Mouse (Mus musculus) left cerebral cortex, adult 2 months (tissue): ENCODE measurements at regions not wholly inside any gene's neighbourhood (a gene's known extent, or its start where the extent isn't known, plus 50 kb on each side); places are given as distances from the start of the nearest gene placed in this dataset.

ENCODE experiments used
- DNase-seq, 2 experiments: peaks; one replicate each; pipeline ENCODE4 v3.0.0; 2021 to 2022; ENCODE audit warnings: low spot score in 2 of 2, mixed read lengths in 1 of 2; ENCODE audit errors: extremely low spot score in 1 of 2
- H3K27ac ChIP-seq: fragments of 200-600 bp; 2 replicates; pipeline ENCODE4 v1.8.1; 2022
- H3K4me3 ChIP-seq: fragments of 200-600 bp; 2 replicates; pipeline ENCODE4 v1.8.1; 2022
- CTCF ChIP-seq: fragments of 200-600 bp; IDR thresholded peaks from 2 replicates; pipeline ENCODE4 v1.8.1; 2022; ENCODE audit warnings: antibody characterized with exemption, mild to moderate bottlenecking, moderate library complexity
- intact Hi-C: fragments of 180-260 bp; cut with DNase I; formaldehyde crosslinking; loops from one replicate; pipeline ENCODE4 v1.15.1; 2025

DNA sequence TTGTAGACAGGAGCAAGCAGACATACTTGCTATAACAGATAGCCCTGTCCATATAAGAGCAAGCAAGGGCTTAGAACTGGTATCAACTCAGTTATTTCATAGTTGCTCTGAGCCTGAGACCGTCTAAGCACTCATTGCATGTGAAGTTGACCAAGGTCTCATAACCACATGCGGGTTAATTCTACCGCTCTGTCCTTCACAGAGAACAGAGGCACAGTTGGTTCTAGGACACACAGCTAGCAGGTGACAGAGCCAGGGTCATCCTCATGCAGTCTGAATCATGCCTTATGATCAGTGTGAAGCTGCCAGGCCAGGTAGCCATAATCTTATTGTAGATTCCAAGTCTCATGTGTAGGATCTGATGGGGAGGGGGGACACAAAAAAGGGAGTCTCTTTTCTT is 283.1 kb upstream of the Id2 start:
- DNase-seq = no peak
- intact Hi-C loops = no loop called here
- no peak for TF ChIP-seq CTCF
- Histone ChIP-seq H3K4me3 (no peak overlapping the region), H3K27ac (no peak overlapping the region)

- intact Hi-C loops = no loop called here
- DNase-seq = no peak
- H3K4me3 ChIP-seq = no peak overlapping the region
- TF ChIP-seq CTCF = no peak
- no peak overlapping the region for H3K27ac ChIP-seq
These were observed 282.1 kb upstream of the Id2 start for GRCm38 (mm10) chr12:25379016-25379415.

- no peak overlapping the region for H3K4me3 ChIP-seq
- intact Hi-C loops = no loop called here
- no peak for DNase-seq
- no peak for TF ChIP-seq CTCF
- H3K27ac ChIP-seq = no peak overlapping the region
These were observed 281.2 kb upstream of the Id2 start for GRCm38 (mm10) chr12:25378036-25378645.

- Histone ChIP-seq H3K4me3 (no peak overlapping the region), H3K27ac (no peak overlapping the region)
- intact Hi-C loops = no loop called here
- no peak for TF ChIP-seq CTCF
- DNase-seq = no peak
These were observed 279.5 kb upstream of the Id2 start for GRCm38 (mm10) chr12:25376451-25376850.

DNA sequence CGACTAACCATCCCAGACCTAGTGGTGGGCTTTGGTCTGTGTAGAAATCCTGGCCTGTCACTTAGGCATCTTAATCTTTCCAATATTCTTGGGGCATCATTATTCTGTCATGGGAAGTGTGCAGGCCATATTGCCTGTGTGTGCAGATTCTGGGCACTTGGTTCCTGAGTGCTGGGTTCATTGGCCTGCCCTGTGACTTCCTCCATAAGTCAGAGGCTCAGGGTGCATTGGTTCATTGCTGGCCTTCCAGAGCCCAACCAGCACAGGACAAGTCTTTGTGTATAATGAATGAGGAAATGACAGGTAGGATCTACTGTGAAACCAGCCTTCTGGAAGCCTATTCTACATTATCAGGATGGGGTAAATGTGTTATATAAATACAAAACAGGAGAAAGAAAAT is 270.6 kb upstream of the Id2 start:
- no peak for TF ChIP-seq CTCF
- no peak for DNase-seq
- intact Hi-C loops = no loop called here
- H3K4me3 ChIP-seq = no peak overlapping the region
- no peak overlapping the region for H3K27ac ChIP-seq

DNA sequence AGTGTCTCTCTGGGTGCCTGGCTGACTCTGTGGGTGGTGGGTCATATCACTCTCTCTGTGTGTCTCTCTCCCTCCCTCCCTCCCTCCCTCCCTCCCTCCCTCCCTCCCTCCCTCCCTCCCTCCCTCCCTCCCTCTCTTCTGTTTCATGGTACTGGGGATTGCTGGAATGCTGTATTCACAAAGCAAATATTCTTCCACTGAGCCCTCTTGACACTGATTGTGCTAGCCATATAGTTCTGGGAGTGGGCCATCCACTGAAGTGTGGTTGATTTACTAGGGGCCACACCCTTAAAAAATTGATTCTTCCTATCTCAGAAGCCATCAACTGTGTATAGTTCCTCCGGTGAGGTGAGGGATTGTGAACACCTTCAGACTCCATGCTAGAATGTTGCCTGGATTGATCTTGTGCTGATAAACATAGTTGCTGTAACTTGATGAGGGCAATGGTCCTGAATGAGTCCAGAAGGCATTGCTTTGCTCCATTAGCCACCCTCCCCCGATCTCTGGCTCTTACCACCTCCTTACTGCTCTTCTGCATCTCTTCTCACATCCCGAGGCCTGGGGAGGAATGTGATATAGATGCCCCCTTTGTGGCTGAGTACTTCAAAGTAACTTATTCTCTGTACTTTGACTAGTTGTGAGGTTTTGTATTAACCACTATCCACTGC is 268.8 kb upstream of the Id2 start:
- no peak overlapping the region for H3K4me3 ChIP-seq
- no peak overlapping the region for H3K27ac ChIP-seq
- DNase-seq = no peak
- TF ChIP-seq CTCF = no peak
- intact Hi-C loops = no loop called here

- DNase-seq = peak in 1 of 2 experiments; percentile 18
These were observed 268.1 kb upstream of the Id2 start for GRCm38 (mm10) chr12:25364966-25365568.

DNA sequence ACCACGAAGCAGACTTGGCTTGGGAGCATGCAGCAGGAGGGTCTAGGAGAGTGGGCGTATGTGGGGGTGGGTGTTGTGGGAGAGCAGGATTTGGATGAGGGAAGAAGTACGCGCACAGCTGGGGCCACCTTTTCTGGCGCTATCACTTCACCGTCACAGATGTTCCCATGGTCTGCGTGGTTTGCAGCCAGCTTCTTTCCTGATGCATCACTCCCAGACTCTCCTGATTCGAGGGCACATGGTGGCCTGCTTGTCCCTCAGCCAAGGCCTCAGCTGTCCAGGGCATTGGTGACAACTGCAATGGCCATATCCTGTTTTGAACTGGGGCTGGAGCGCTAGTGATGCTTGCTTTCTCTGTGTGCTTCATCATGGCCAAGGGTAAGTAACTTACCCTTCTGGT is 266.9 kb upstream of the Id2 start:
- TF ChIP-seq CTCF = no peak
- no peak overlapping the region for H3K4me3 ChIP-seq
- no peak overlapping the region for H3K27ac ChIP-seq
- intact Hi-C loops = no loop called here
- no peak for DNase-seq

More at GRCm38 (mm10) chr12:25364966-25365568, 268.1 kb upstream of the Id2 start:
- intact Hi-C loops = no loop called here
- no peak overlapping the region for H3K4me3 ChIP-seq
- TF ChIP-seq CTCF = no peak
- no peak overlapping the region for H3K27ac ChIP-seq

GRCm38 (mm10) chr12:25363341-25363740 is 266.4 kb upstream of the Id2 start:
- intact Hi-C loops = no loop called here
- no peak for DNase-seq
- no peak for TF ChIP-seq CTCF

GRCm38 (mm10) chr12:25362771-25363170 is 265.8 kb upstream of the Id2 start:
- no peak overlapping the region for H3K4me3 ChIP-seq
- H3K27ac ChIP-seq = no peak overlapping the region
- DNase-seq = no peak
- intact Hi-C loops = no loop called here
- TF ChIP-seq CTCF = no peak

More at GRCm38 (mm10) chr12:25363341-25363740, 266.4 kb upstream of the Id2 start:
- H3K27ac ChIP-seq = no peak overlapping the region
- no peak overlapping the region for H3K4me3 ChIP-seq

DNA sequence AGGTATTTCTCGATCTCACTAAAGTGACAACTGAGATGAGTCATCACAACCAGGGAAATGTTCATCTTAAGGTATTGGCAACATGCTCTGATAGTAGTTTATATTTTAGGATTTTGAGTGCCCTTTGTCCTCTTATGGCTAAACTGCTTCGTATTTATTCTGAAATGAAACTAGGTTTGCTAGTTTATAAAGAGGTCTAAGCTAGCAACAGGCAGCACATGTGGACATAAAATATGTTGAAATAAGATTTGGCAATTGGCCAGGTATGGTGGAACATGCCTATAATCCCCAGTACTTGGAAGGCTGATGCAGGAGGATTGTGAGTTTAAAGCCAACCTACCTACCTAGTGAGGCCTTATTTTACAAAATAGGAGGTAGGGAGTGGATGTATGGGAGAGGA is 263.8 kb upstream of the Id2 start:
- TF ChIP-seq CTCF = no peak
- Histone ChIP-seq H3K27ac (no peak overlapping the region), H3K4me3 (no peak overlapping the region)
- intact Hi-C loops = no loop called here
- DNase-seq = no peak

DNA sequence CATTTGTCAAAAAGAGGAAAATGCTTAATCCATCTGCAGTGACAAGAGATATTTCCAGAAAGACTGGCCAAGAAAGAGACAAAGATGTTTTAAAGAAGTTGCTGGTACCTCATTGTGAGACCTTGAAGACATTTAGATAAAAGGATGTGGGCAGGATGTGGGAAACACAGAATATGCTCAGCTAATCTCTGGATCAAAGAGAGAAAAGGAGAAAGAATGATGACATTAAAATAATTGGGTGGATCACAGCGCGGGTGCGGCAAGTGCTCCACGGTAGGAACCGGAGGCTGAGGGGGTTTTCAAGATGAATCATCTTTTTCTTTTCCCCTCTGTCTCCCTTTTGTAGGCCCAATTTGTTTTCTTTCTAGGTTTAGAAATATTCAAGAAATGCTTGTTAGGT is 263.0 kb upstream of the Id2 start:
- H3K4me3 ChIP-seq = no peak overlapping the region
- no peak overlapping the region for H3K27ac ChIP-seq
- intact Hi-C loops = no loop called here
- TF ChIP-seq CTCF = no peak
- no peak for DNase-seq
